Mouse (Mus musculus): Measurements from ENCODE around the gene Rad1. TPM values are rescaled to one million over a fixed set of nuclear protein-coding genes. Genes with fewer than 3 reads are reported as not detected.
"Not testable (repeated sequence)": the region's sequence is repeated elsewhere in the genome, so short reads cannot be mapped to it uniquely, and the experiment has no call there.

The Rad1 gene
- polyA plus RNA-seq, 1 experiment from 2014 or later, result 11.9 TPM

- WGBS (ENCODE audit: insufficient replicate concordance), result 38% methylated on average over 3 of the region's 3 CpGs
- ATAC-seq, result no peak
- peaks cover 11% of the 10 kb centered on the region for H3K4me1 ChIP-seq (ENCODE audit: insufficient read depth)
- H3K36me3 ChIP-seq (replicated peaks; ENCODE audit: insufficient read depth, low read length), result peaks cover 9% of the 10 kb centered on the region
- no peaks in the 10 kb centered on the region for H3K9me3 ChIP-seq (ENCODE audit: low read length)
- H3K27ac ChIP-seq (ENCODE audit: low read depth), result peak overlapping the region; percentile 92; the same call in 1 of the 2 replicates
- peak overlapping the region; percentile 90 for H3K9ac ChIP-seq (replicated peaks)
- no peak for DNase-seq
- H3K27me3 ChIP-seq (ENCODE audit: insufficient read depth, low read length), result no peaks in the 10 kb centered on the region
- peak overlapping the region; percentile 90 for H3K4me3 ChIP-seq (ENCODE audit: low read depth, low read length)
- H3K4me2 ChIP-seq (ENCODE audit: low read depth, low read length), result peak overlapping the region; percentile 98
- TF ChIP-seq CTCF (IDR thresholded peaks at IDR 0.05; ENCODE audit: low read depth), result no peak
- no peak for TF ChIP-seq EP300 (IDR thresholded peaks at IDR 0.05; ENCODE audit: low read depth)
Measured at GRCm38 (mm10) chr15:10470941-10471340, 14.9 kb upstream of the Rad1 start.

GRCm38 (mm10) chr15:10486365-10486839 is 584 bp downstream of the Rad1 start:
- TF ChIP-seq CTCF (IDR thresholded peaks at IDR 0.05; ENCODE audit: low read depth) (no peak), EP300 (IDR thresholded peaks at IDR 0.05; ENCODE audit: low read depth) (no peak)
- peak; percentile 28 for ATAC-seq
- WGBS (ENCODE audit: insufficient replicate concordance), result 1% methylated on average over 18 of the region's 18 CpGs

GRCm38 (mm10) chr15:10487246-10487645 is 1.4 kb downstream of the Rad1 start:
- TF ChIP-seq CTCF (IDR thresholded peaks at IDR 0.05; ENCODE audit: low read depth) (peak; percentile 43), EP300 (IDR thresholded peaks at IDR 0.05; ENCODE audit: low read depth) (no peak)
- peak overlapping the region; percentile 93 for H3K4me3 ChIP-seq (ENCODE audit: low read depth, low read length)
- 48% methylated on average over 2 of the region's 2 CpGs for WGBS (ENCODE audit: insufficient replicate concordance)
- peaks cover 9% of the 10 kb centered on the region for H3K4me1 ChIP-seq (ENCODE audit: insufficient read depth)
- no peaks in the 10 kb centered on the region for H3K9me3 ChIP-seq (ENCODE audit: low read length)
- H3K27me3 ChIP-seq (ENCODE audit: insufficient read depth, low read length), result no peaks in the 10 kb centered on the region
- peak overlapping the region; percentile 82 for H3K4me2 ChIP-seq (ENCODE audit: low read depth, low read length)
- H3K9ac ChIP-seq (replicated peaks), result 0 out of 2 replicates have a peak overlapping the region, but pooled peaks have one; percentile 19
- peak; percentile 18 for DNase-seq
- ATAC-seq, result no peak
- H3K27ac ChIP-seq (ENCODE audit: low read depth), result no peak overlapping the region
- peaks cover 12% of the 10 kb centered on the region for H3K36me3 ChIP-seq (replicated peaks; ENCODE audit: insufficient read depth, low read length)

More at GRCm38 (mm10) chr15:10486365-10486839, 584 bp downstream of the Rad1 start:
- Histone ChIP-seq H3K36me3 (replicated peaks; ENCODE audit: insufficient read depth, low read length) (peaks cover 17% of the 10 kb centered on the region), H3K4me1 (ENCODE audit: insufficient read depth) (peaks cover 9% of the 10 kb centered on the region), H3K27me3 (ENCODE audit: insufficient read depth, low read length) (no peaks in the 10 kb centered on the region), H3K27ac (ENCODE audit: low read depth) (peak overlapping the region; percentile 49; the same call in 1 of the 2 replicates), H3K4me3 (ENCODE audit: low read depth, low read length) (peak overlapping the region; percentile 93), H3K9ac (replicated peaks) (peak overlapping the region; percentile 90), H3K4me2 (ENCODE audit: low read depth, low read length) (peak overlapping the region; percentile 82), H3K9me3 (ENCODE audit: low read length) (no peaks in the 10 kb centered on the region)
- DNase-seq, result no peak

DNA sequence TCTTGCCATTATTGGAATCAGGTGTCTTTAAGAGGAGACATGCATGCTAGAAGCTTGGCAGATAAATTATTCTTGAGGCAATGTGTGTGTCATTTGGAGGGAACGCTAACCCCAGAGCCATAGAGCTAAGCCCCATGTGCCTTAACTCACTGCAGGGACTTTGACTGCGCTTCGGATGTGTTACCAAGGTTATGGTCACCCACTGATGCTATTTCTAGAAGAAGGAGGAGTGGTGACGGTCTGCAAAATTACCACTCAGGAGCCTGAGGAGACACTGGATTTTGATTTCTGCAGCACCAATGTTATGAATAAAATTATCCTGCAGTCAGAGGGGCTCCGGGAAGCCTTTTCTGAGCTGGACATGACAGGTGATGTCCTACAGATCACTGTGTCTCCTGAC is 4.3 kb downstream of the Rad1 start:
- no peaks in the 10 kb centered on the region; the same call in none of the 2 replicates for H3K36me3 ChIP-seq (replicated peaks; ENCODE audit: insufficient read depth, low read length)
- no peaks in the 10 kb centered on the region for H3K9me3 ChIP-seq (ENCODE audit: low read length)
- no peak for ATAC-seq

DNA sequence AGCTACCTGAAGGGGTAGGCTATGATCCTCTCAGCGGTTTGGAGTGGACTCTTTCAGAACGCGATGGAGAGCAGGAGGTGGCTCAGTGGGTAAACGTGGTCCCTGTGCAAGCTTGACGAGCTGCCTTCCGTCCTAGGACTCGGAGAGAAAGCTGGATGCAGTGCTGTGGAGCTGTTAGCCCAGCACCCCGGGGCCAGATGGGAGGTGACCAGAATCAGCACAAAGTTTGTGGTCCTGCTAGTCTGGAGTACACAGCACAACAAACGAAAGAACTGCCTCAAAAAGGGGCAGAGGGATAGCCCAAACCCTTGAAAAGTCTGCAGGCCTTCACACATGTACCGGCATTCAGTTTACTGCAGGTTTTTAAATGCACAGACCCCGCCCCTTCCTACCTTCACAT is 10.1 kb downstream of the Rad1 start:
- no peaks in the 10 kb centered on the region for H3K9me3 ChIP-seq (ENCODE audit: low read length)
- H3K4me1 ChIP-seq (ENCODE audit: insufficient read depth), result no peaks in the 10 kb centered on the region
- H3K4me3 ChIP-seq (ENCODE audit: low read depth, low read length), result no peak overlapping the region
- no peaks in the 10 kb centered on the region for H3K36me3 ChIP-seq (replicated peaks; ENCODE audit: insufficient read depth, low read length)
- no peak overlapping the region for H3K27ac ChIP-seq (ENCODE audit: low read depth)
- H3K9ac ChIP-seq (replicated peaks), result no peak overlapping the region
- TF ChIP-seq CTCF (IDR thresholded peaks at IDR 0.05; ENCODE audit: low read depth) (no peak), EP300 (IDR thresholded peaks at IDR 0.05; ENCODE audit: low read depth) (no peak)
- H3K4me2 ChIP-seq (ENCODE audit: low read depth, low read length), result no peak overlapping the region
- ATAC-seq, result no peak
- no peaks in the 10 kb centered on the region for H3K27me3 ChIP-seq (ENCODE audit: insufficient read depth, low read length)
- DNase-seq, result no peak
- 87% methylated on average over 11 of the region's 11 CpGs for WGBS (ENCODE audit: insufficient replicate concordance)

More for the DNA sequence above, 4.3 kb downstream of the Rad1 start:
- Histone ChIP-seq H3K27me3 (ENCODE audit: insufficient read depth, low read length) (no peaks in the 10 kb centered on the region), H3K4me1 (ENCODE audit: insufficient read depth) (no peaks in the 10 kb centered on the region; the same call in 1 of the 2 replicates), H3K4me2 (ENCODE audit: low read depth, low read length) (no peak overlapping the region), H3K27ac (ENCODE audit: low read depth) (no peak overlapping the region), H3K9ac (replicated peaks) (no peak overlapping the region), H3K4me3 (ENCODE audit: low read depth, low read length) (no peak overlapping the region)
- TF ChIP-seq EP300 (IDR thresholded peaks at IDR 0.05; ENCODE audit: low read depth) (no peak), CTCF (IDR thresholded peaks at IDR 0.05; ENCODE audit: low read depth) (no peak)
- DNase-seq, result no peak
- WGBS (ENCODE audit: insufficient replicate concordance), result 91% methylated on average over 5 of the region's 5 CpGs

- H3K9ac ChIP-seq (replicated peaks); ATAC-seq; H3K4me1 ChIP-seq (ENCODE audit: insufficient read depth); H3K9me3 ChIP-seq (ENCODE audit: low read length); H3K4me3 ChIP-seq (ENCODE audit: low read depth, low read length); H3K27me3 ChIP-seq (ENCODE audit: insufficient read depth, low read length); H3K36me3 ChIP-seq (replicated peaks; ENCODE audit: insufficient read depth, low read length); H3K4me2 ChIP-seq (ENCODE audit: low read depth, low read length); DNase-seq; H3K27ac ChIP-seq (ENCODE audit: low read depth): not testable (repeated sequence)
- WGBS (ENCODE audit: insufficient replicate concordance), result 92% methylated on average over 1 of the region's 1 CpGs
Measured at GRCm38 (mm10) chr15:10496696-10497095, 10.9 kb downstream of the Rad1 start.
